Mouse (Mus musculus): Measurements from ENCODE around the gene Tspan18.
A peak's percentile ranks its signal among the peaks of the same experiment; 100 is the strongest.

The Tspan18 gene

GRCm38 (mm10) chr2:93339373-93340106 lies 5.2 kb upstream of the Tspan18 start:
- no peak for DNase-seq (ENCODE audit: low read depth, low spot score)

GRCm38 (mm10) chr2:93335996-93336395 lies 1.7 kb upstream of the Tspan18 start:
- no peak for DNase-seq (ENCODE audit: low read depth, low spot score)

GRCm38 (mm10) chr2:93333241-93333816 lies 976 bp downstream of the Tspan18 start:
- DNase-seq (ENCODE audit: low read depth, low spot score), result peak; percentile 36

- DNase-seq (ENCODE audit: low read depth, low spot score), result no peak
Observed at GRCm38 (mm10) chr2:93332277-93332676, 2.0 kb downstream of the Tspan18 start.

GRCm38 (mm10) chr2:93331121-93331520 lies 3.2 kb downstream of the Tspan18 start:
- DNase-seq (ENCODE audit: low read depth, low spot score), result no peak

GRCm38 (mm10) chr2:93329120-93329519 lies 5.2 kb downstream of the Tspan18 start:
- no peak for DNase-seq (ENCODE audit: low read depth, low spot score)

GRCm38 (mm10) chr2:93327915-93328555 lies 6.3 kb downstream of the Tspan18 start:
- no peak for DNase-seq (ENCODE audit: low read depth, low spot score)

- DNase-seq (ENCODE audit: low read depth, low spot score), result no peak
Observed at GRCm38 (mm10) chr2:93324681-93325080, 9.6 kb downstream of the Tspan18 start.

GRCm38 (mm10) chr2:93321946-93322345 lies 12.4 kb downstream of the Tspan18 start:
- no peak for DNase-seq (ENCODE audit: low read depth, low spot score)

GRCm38 (mm10) chr2:93320267-93320666 lies 14.0 kb downstream of the Tspan18 start:
- DNase-seq (ENCODE audit: low read depth, low spot score), result no peak

- DNase-seq (ENCODE audit: low read depth, low spot score), result no peak
Observed at GRCm38 (mm10) chr2:93319598-93319997, 14.7 kb downstream of the Tspan18 start.

GRCm38 (mm10) chr2:93318781-93319349 lies 15.4 kb downstream of the Tspan18 start:
- no peak for DNase-seq (ENCODE audit: low read depth, low spot score)

GRCm38 (mm10) chr2:93313768-93314632 lies 20.3 kb downstream of the Tspan18 start:
- DNase-seq (ENCODE audit: low read depth, low spot score), result no peak

- DNase-seq (ENCODE audit: low read depth, low spot score), result no peak
Observed at GRCm38 (mm10) chr2:93312458-93312857, 21.8 kb downstream of the Tspan18 start.

- no peak for DNase-seq (ENCODE audit: low read depth, low spot score)
Observed at GRCm38 (mm10) chr2:93309724-93310413, 24.4 kb downstream of the Tspan18 start.

- no peak for DNase-seq (ENCODE audit: low read depth, low spot score)
Observed at GRCm38 (mm10) chr2:93306898-93307297, 27.4 kb downstream of the Tspan18 start.

GRCm38 (mm10) chr2:93304273-93304634 lies 30.1 kb downstream of the Tspan18 start:
- DNase-seq (ENCODE audit: low read depth, low spot score), result no peak

GRCm38 (mm10) chr2:93303585-93304272 lies 30.6 kb downstream of the Tspan18 start:
- DNase-seq (ENCODE audit: low read depth, low spot score), result no peak

- no peak for DNase-seq (ENCODE audit: low read depth, low spot score)
Observed at GRCm38 (mm10) chr2:93303260-93303584, 31.1 kb downstream of the Tspan18 start.

- no peak for DNase-seq (ENCODE audit: low read depth, low spot score)
Observed at GRCm38 (mm10) chr2:93297656-93298055, 36.6 kb downstream of the Tspan18 start.
